Mouse (Mus musculus) CD4-positive, CD25-positive, alpha-beta regulatory T cell, adult 4 months (primary cell): ENCODE results near the gene Etv6. TPM values are rescaled to one million over a fixed set of nuclear protein-coding genes. Genes with fewer than 3 reads are reported as not detected.

ENCODE experiments used
- ATAC-seq: one replicate; pipeline ENCODE4 v1.8.0; 2017
- polyA plus RNA-seq, 2 experiments: library from polyadenylated mRNA; unstranded; fragments of 100-300 nt; shearing (Covaris generic); gene quantifications; one replicate each; pipeline ENCODE4 v1.2.1; 2017

Etv6 gene
- polyA plus RNA-seq, 2 experiments from 2014 or later = 9.6 to 11.6 TPM

DNA sequence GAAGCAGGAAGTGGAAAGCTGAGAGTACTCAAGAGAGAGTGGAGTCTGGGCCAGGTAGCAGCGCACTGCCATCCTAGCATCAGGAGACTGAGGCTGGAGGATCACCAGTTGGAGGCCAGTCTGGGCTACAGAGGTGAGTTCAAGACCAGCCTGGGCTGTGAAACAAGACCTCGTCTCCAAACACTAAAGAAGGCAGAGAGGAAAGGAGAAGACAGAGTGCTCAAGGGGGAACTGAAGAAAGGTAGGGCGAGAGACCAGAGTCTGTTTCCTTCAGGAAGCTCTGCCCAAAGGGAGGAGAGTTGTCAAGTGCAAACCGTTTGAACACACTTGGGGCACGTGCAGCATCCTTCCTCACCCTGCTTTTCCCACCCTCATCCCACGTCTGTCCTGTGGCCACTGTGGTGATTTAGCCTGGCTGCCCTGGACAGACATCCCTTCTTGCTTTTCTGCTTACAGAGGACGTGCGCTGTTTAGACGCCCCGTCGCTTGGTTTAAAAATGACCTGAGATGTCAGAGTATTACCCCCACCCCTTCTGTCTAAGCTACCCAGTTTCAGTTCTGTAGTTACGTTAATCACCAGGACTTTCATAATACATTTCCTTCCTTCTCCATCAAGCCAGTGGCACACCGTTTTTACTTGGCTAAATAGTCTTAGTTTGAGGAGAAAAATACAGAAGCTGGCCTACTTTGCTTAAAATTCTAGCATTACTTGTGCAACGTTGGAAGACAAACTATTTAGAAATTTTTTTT is 79.9 kb downstream of the Etv6 start:
- no peak for ATAC-seq

- no peak for ATAC-seq
These were observed 82.0 kb downstream of the Etv6 start for GRCm38 (mm10) chr6:134117380-134117938.

GRCm38 (mm10) chr6:134118506-134118905 is 83.0 kb downstream of the Etv6 start:
- ATAC-seq = no peak

DNA sequence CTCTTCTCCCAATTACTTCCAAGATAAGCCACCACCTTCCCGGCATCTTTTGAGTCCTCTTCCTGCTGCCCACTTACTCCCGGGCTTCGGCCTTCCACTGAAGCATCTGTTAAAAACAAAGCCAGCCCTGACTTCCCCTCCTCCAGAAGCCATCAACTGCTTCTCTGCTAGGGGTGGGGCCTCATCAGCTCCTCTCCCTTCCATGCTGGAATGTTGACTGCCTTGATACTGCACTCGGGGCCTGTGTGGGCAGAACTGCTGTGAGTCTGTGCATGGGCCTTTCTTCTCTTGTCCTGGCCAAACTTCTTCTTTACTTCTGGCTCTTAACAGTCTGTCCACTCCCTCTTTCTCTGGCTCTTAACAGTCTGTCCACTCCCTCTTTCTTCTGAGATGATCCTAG is 83.6 kb downstream of the Etv6 start:
- no peak for ATAC-seq

DNA sequence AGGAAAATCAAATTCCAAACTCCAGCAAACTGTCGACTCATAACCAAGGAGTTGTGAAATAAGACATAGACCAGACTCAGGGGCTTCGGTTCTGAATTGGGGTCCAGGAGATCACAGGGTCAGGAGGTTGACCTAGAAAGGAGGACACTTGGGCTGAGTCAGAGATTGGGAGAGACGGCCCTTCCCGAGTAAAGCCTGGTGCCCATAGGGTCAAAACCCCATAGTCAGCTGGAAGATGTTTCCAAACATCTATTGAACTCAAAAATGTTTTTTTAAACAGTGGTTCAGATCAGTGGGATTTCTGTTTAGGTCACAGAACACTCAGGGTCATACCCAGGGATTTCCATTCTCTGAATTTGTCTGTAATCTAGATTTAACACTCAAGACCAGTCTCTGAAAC is 84.7 kb downstream of the Etv6 start:
- ATAC-seq = peak; percentile 22

GRCm38 (mm10) chr6:134120712-134121111 is 85.2 kb downstream of the Etv6 start:
- peak; percentile 59 for ATAC-seq

GRCm38 (mm10) chr6:134122945-134123344 is 87.4 kb downstream of the Etv6 start:
- ATAC-seq = peak; percentile 44

DNA sequence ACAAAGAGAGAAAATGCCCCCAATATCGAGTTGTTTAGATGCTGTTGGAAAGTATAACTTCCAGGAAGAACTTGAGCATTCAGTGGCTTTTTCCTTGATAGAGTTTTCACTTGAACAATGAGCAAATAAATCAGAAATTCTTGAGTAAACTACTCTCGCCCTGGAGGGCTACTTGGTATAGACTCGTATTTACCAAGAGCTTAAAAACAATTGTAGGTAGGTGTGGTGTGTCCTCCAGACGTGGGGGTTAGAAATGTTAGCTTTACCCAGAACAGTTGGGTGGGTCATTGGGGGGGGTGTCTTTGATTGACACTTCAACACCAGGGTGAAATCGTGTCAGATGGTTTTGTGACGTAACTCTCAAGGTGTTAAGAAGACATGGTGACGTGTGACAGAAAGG is 88.0 kb downstream of the Etv6 start:
- ATAC-seq = no peak

- ATAC-seq = no peak
These were observed 88.8 kb downstream of the Etv6 start for GRCm38 (mm10) chr6:134124256-134124655.

DNA sequence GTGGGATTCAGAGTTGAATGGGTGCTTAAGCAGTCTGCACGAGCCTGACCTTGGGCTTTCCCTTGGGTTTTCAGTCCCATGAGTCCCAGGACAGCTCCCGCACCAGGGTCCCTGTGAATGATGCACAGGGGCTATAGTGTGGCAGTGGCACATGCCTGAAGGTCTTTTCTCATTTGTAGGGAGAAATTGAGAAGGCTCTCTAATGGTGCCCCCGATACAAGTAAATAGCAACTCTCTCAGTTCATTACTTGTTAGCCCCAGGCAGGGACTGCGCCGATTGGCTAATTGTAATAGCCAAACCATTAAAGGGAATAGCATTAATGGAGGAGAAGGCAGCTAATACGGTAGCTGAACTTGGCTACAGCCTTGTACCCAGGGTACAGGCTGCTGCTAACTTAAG is 92.5 kb downstream of the Etv6 start:
- no peak for ATAC-seq

DNA sequence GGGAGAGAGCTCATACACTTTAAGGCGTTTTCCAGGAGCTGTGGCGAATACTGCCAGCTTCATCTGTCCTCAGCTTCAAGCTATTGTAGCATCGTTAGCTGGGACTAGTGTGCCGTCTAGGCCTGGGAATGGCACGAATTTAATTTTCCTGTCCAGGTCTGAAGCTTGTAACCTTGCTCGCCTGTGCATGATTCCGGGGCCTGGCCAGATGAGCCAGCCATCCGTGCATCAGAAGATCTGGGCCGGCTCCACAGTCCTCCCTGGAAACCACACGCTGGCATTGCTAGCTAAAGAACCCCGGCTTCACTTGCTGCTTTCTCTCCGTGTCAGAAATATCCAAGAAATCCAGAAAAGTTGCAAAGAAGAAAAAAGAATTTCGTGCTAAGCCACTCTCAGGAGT is 93.1 kb downstream of the Etv6 start:
- ATAC-seq = no peak

DNA sequence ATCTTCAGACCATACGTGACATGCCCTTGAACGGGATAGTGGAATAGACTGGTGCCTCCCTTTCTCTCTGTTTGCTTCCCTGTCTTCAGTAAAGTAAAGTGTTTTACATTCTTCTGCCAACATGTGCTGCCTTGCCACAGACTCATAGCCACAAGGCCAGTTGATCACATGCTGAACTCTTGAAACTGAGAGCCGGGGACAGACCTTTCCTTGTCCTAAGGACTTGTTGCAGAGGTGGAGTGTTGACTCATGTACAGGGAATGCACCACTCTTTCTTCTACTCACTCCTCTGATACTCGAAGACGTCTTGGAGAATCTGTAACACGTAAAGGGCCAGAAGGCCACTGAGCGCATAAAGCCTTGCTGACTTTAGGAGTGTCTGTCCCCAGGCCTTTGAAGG is 94.3 kb downstream of the Etv6 start:
- no peak for ATAC-seq

DNA sequence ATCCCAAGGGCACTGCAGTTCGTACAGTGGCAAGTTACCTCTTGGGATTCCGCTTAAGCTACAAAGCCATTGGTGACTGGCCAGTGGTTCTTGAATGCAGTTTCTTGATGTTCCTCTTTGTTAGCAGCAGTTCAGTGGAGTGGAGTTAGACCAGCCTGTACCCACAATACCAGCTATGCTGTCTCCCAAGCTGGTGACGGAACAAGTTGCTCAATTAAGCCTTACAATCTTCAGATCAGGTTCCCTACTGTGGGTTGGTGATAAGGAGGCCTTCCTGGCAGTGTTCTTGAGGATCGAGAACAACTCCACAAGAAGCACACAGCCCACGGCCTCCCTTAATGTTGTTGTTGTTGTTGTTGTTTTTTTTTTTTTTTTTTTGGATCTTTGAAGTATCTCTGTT is 95.3 kb downstream of the Etv6 start:
- no peak for ATAC-seq

GRCm38 (mm10) chr6:134131601-134132000 is 96.1 kb downstream of the Etv6 start:
- ATAC-seq = no peak

DNA sequence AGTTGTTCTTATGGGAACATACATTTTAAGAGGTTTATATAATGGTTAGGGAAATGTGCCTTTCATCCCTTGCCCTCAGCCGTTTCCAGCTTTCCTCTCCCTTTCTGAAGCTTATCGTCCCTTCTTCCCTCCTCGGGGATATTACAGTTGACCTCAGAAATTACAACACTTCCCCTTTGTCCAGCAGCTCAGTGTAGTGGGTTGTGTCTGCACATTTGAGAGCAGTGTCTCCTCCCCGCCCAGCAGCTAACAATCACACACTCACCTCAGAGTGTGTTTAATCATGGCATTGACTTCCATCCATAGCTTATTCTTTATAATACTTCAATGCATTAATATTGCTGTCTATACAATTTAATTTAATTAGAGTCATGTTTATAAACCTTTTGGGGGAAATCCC is 98.3 kb downstream of the Etv6 start:
- ATAC-seq = no peak

DNA sequence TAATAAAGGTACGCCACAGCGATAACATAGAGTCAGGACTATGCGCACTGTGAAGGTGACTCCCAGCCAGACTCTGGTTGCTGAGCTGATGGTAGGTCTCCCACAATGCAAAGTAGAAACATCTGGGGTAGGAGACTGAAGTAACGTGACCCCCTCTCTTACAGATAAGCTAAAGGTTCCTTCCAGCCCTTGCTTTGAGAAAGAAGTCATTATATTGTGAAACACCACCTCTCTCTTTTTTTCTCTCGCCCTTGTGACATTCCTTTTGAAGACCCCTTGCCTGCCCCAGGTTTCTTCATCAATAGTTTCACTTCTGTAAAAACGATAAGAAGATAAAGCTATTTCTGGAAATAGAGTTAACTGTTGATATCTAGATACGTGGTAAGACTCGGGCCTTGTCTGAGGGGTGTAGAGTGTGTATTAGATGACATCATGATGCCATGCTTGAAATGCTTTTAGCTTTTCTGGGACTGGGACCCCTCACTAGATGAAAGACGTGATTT is 99.4 kb downstream of the Etv6 start:
- no peak for ATAC-seq

GRCm38 (mm10) chr6:134136315-134136714 is 100.8 kb downstream of the Etv6 start:
- no peak for ATAC-seq

DNA sequence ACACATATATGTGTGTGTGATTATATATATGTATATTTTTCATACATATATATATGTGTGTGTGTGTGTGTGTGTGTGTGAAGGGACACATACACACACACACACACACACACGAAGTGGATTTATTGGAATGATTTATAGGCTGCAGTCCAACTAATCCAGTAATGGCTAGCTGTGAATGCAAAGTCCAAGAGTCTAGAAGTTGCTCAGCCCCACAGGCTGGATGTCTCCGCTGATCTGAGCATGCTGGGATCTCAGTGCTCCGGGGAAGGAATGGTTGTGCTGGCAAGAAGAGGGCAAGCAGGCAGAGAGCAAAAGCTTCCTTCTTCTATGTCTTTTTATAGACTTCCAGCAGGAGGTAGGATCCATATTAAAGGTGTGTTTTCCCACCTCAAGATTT is 103.9 kb downstream of the Etv6 start:
- no peak for ATAC-seq

DNA sequence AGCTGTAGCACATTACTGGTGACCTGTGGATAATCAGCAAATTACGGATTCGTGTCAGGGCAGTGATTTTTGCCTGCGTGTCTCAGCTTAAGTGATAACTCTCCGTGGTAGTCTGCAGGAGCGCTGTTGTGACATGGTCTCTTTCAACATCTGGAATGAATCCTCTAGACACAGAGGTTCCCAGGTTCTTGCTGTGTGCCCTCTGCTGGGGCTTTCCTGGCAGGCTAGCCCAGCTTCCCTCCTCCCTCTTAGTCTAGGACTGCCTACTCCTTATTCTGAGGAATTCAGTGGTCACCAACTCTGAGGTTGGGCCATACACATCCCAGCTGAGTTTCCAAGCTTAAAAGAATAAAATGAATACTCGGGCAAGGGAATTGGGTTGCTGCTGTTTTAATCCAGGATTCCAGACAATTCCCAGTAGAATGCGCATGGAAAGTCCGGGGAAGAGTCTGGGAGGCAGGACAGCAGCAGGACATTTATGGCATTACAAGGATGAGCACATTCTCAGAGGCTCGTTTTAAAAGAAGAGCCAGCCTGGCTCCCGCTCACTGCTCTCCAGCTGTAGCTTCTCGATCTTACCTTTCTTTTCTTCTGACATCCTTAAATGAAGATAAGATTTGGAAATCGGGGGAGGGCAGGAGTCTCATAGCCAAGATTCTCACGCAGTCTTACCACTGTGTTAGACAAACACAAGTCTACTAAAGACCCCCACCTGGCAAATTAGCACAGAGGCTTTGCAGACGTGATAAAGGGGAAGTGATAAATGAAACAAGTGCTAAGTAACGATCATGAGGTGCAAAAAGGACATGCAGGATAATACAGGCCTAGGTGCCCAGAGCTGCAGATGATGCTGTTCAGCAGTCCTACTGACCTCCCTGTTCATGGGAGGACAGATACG is 105.5 kb downstream of the Etv6 start:
- no peak for ATAC-seq

DNA sequence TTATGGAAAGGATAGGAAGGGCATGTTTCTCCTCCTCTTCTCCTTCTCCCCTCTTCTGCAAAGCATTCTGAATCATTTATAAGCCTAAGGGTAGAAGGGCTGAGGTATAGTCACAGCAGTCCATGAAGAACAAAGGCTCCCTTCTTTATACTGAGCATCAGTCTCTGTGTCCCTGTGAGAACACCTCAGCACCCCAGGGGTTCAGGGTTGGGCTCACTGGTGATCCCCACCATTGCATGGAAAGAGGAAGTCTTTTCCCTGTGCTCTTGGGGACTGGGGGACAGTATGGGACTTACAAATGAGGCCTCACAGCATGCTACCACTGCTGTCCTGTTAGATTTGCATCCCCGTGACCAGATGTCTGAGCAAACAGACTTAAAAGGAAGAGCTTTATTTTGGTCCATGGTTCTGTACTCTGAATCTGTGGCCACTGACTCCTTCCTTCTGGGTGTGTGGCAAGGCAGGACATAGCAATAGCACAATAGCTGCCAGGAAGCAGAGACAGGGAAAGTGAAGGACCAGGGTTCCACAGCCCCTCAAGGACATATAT is 106.2 kb downstream of the Etv6 start:
- no peak for ATAC-seq

- no peak for ATAC-seq
These were observed 107.2 kb downstream of the Etv6 start for GRCm38 (mm10) chr6:134142700-134143099.

- no peak for ATAC-seq
These were observed 108.2 kb downstream of the Etv6 start for GRCm38 (mm10) chr6:134143649-134144097.
